Mouse (Mus musculus) kidney, postnatal 4 days (tissue): ENCODE data around the gene Tmem268.

ENCODE experiments used
- DNase-seq, 2 experiments: peaks; one replicate each; pipeline ENCODE4 v3.0.0; 2021; ENCODE audit warnings: mixed read lengths in 2 of 2

Tmem268 gene

GRCm38 (mm10) chr4:63604945-63605344 is 46.4 kb downstream of the Tmem268 start, which contains the start of gene Gm11213:
TSS of gene Gm11213 (minus strand) at chr4:63605261.
- DNase-seq: no peak

- no peak for DNase-seq
Observed at GRCm38 (mm10) chr4:63605545-63605944, 47.0 kb downstream of the Tmem268 start.

- DNase-seq: no peak
Observed at GRCm38 (mm10) chr4:63605968-63606367, 47.4 kb downstream of the Tmem268 start.

- no peak for DNase-seq
Observed at GRCm38 (mm10) chr4:63608391-63608790, 49.8 kb downstream of the Tmem268 start.

- no peak for DNase-seq
Observed at GRCm38 (mm10) chr4:63621861-63622260, 63.3 kb downstream of the Tmem268 start.

- peak; percentile 47 to 48 for DNase-seq
Observed at GRCm38 (mm10) chr4:63622378-63622835, 63.8 kb downstream of the Tmem268 start, which contains the start of gene Tex48. TSS of gene Tex48 (minus strand) at chr4:63622428.

- DNase-seq: no peak
Observed at GRCm38 (mm10) chr4:63625563-63626080, 67.0 kb downstream of the Tmem268 start.

- no peak for DNase-seq
Observed at GRCm38 (mm10) chr4:63627111-63627510, 68.5 kb downstream of the Tmem268 start.

GRCm38 (mm10) chr4:63633181-63633580 is 74.6 kb downstream of the Tmem268 start:
- DNase-seq: no peak
